Mouse (Mus musculus) neutrophil, adult 59 days (primary cell): Measurements from ENCODE around the gene Commd6. TPM values are rescaled to one million over a fixed set of nuclear protein-coding genes. Genes with fewer than 3 reads are reported as not detected.

Experiments
- total RNA-seq, 2 experiments: library from RNA; stranded (reverse); gene quantifications; 1 replicate in 1 of 2; 2 replicates in 1 of 2; pipeline ENCODE4 v1.2.4; 2023

Commd6 gene
- 10 to 100 TPM; 27.7 to 30.0 TPM for total RNA-seq

DNA sequence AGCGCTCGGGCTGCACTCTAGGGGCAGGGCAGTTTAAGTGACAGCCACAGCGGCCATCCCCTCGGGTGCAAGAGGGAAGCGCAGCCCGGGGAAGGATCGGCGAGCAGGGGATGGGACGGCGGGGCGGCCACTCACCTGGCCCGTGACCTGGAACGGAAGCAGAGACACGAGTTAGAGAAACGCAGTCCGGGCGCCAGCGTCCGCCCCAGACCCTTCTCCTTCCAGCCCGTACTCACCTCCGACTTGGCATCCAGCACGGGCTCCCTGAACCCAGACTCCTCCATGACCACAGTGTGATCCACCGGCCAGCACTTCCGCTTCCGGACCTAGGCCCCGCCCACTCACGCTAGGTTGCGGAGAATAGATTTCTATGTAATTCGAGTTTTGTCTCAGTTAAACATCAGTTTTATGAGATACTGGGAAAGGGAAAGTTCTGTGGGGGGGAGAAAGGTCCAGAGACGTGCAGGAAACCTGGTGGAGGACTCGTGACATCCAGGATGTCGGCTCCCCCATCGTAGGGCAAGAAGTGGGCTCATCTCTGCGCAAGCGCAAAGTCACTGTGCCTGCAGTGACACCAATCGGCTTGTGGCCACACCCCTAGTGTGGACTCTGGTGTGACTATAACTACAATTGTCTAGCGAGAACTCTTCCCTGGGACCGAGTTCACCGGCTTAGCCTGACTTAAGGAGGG is at the start of gene Commd6:
Gene Commd6 (minus strand): TSS at position 534 of the 691 bp plus-strand sequence.

DNA sequence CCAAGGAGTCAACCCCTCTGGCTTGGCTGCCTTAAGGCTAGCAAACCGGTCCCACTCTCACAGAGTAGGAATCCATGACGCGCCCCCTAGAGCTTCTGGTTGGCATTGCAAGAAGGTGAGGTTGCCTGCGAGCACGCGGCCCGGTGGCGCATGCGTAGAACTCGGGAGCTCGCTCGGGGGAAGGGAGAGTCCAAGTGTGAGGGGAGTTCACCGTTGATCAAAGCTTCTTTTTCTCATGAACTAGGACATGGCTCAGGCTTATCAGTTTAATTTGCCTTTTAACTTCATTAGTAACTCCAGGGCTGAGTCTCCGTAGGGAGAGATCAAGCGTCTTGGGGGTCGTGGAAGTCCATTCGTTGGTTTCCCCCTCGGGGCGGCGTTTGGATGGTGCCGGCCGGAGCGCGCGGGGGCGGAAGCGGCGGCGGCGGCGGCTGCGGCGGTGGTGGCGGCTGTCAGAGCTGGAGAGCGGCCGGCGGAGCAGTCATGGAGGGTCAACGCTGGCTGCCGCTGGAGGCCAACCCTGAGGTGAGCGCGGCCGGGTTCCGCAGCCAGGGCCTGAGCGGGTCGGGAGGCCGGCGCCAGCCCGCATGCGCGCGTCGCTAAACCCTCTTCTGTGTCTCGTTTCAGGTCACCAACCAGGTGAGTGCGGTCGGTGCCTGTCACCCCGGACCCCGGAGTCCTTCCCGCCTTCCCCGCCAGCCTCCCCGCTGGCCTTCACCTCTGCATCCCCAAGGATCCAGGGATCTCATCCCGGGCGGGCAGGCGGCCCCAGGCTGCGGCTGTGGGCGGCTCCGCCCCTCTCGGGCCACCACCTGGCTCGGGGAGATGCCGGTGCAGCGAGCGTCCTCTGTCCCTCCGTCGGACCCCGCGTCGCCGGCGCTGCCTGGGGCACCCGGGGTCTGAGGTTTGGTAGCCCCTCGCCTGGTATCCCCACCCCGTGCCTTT is 13.4 kb upstream of the Commd6 start, which contains the start of gene Uchl3:
Gene Uchl3 (plus strand): TSS at position 387 of the 945 bp plus-strand sequence.

DNA sequence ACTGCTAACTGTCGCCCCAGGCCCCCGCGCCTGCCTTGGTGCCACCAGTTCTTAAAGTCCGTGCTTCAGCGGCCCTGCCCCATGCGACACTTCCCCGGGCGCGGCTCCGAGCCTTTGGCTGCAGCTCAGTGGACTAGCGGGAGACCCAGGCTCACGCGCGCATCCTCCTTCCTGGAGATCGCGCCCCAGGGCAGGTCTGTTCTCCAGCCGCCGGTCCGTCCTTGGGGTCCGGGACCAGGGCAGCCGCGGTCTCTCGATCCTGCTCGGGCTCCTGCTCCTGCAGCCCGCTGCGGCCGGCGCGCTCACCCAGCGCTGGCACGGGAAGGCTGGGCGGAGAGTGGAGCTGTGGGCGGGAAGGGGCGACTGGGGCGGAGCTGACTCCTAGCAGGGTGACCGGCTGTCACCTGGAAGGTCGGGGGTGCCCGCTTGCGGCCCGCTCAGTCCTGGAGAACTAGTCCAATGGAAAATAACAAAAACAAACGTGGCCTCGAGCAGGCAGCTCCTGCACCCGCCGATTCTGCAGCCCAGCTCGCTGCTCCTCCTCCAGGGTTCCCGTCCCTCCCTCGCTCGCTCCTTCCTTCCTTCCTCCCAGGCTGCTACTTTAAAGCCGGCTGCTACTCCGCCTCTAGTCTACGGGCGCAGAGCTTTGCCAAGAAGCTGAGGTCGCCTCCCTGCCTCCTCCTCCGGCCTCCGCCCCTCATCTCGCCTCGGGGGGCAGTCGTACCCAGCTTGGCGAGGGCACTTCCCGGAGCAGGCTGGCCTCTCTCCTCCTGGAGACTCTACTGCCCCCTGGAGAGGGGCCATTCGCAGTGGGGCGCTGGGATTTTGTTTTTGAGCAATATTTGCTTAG is 31.7 kb downstream of the Commd6 start, which contains the start of gene Tbc1d4:
Gene Tbc1d4 (minus strand): TSS at position 673 of the 850 bp plus-strand sequence.

Other genes with a start within 250 kb of the Commd6 start
- gene Tbc1d4, start 31.5 kb downstream of the Commd6 start, total RNA-seq = 1 to 10 TPM; 4.9 to 5.5 TPM
- 10 to 100 TPM; 10.7 to 11.2 TPM for gene Uchl3, start 13.3 kb upstream of the Commd6 start, total RNA-seq
- gene Gm9922, start 89.1 kb upstream of the Commd6 start, total RNA-seq = not detected
- gene Lmo7, start 89.3 kb upstream of the Commd6 start, total RNA-seq = not detected